Mouse (Mus musculus) small intestine, adult 2 months (tissue): ENCODE results near the gene Zic5. TPM values are rescaled to one million over a fixed set of nuclear protein-coding genes. Genes with fewer than 3 reads are reported as not detected.

Source experiments
- H3K27ac ChIP-seq: fragments of 200-500 bp; 2 replicates; pipeline ENCODE4 v1.5.1; 2012; ENCODE audit warnings: low read depth, low read length, control low read depth, inconsistent platforms; ENCODE audit not compliant: insufficient read depth
- H3K27me3 ChIP-seq: fragments of 200-500 bp; 2 replicates; pipeline ENCODE4 v1.6.1; 2012; ENCODE audit warnings: mild to moderate bottlenecking, moderate library complexity, low read length, inconsistent platforms; ENCODE audit not compliant: control insufficient read depth, insufficient read depth
- H3K36me3 ChIP-seq: fragments of 200-500 bp; 2 replicates; pipeline ENCODE4 v1.6.1; 2012; ENCODE audit warnings: mild to moderate bottlenecking, low read length, control low read depth, inconsistent platforms; ENCODE audit not compliant: control insufficient read depth, insufficient read depth
- H3K4me1 ChIP-seq: fragments of 200-500 bp; 2 replicates; pipeline ENCODE4 v1.6.1; 2012; ENCODE audit warnings: low read length, inconsistent platforms, mixed read lengths; ENCODE audit not compliant: control insufficient read depth, insufficient read depth, insufficient read length
- H3K4me3 ChIP-seq: fragments of 200-500 bp; 2 replicates; pipeline ENCODE4 v1.5.1; 2012; ENCODE audit warnings: low read depth, mild to moderate bottlenecking, control low read depth, inconsistent platforms, low read length, moderate library complexity
- CTCF ChIP-seq: fragments of 200-500 bp; IDR thresholded peaks from 2 replicates; pipeline ENCODE4 v1.5.1; 2012; ENCODE audit warnings: low read depth, mild to moderate bottlenecking, control low read depth, inconsistent platforms, low read length, moderate library complexity, mixed read lengths; ENCODE audit not compliant: insufficient replicate concordance, insufficient read length; ENCODE audit errors: extremely low read depth
- POLR2A ChIP-seq: fragments of 200-500 bp; IDR thresholded peaks from 2 replicates; pipeline ENCODE4 v1.6.1; 2012; ENCODE audit warnings: low read depth, mild to moderate bottlenecking, control low read depth, inconsistent platforms, low read length, moderate library complexity
- WGBS: fragments of 180-500 bp; shearing (Covaris S2); methylation state at CpG from one replicate; pipeline ENCODE4 v1.1.7; 2018; 5-methylcytosine and 5-hydroxymethylcytosine counted together
- polyA plus RNA-seq: library from polyadenylated mRNA; depleted of rRNA; stranded (reverse); fragments of >200 nt; gene quantifications from 2 replicates; pipeline ENCODE4 v1.2.3, GENCODE M21; 2012

The Zic5 gene
- polyA plus RNA-seq, 1 experiment = not detected

DNA sequence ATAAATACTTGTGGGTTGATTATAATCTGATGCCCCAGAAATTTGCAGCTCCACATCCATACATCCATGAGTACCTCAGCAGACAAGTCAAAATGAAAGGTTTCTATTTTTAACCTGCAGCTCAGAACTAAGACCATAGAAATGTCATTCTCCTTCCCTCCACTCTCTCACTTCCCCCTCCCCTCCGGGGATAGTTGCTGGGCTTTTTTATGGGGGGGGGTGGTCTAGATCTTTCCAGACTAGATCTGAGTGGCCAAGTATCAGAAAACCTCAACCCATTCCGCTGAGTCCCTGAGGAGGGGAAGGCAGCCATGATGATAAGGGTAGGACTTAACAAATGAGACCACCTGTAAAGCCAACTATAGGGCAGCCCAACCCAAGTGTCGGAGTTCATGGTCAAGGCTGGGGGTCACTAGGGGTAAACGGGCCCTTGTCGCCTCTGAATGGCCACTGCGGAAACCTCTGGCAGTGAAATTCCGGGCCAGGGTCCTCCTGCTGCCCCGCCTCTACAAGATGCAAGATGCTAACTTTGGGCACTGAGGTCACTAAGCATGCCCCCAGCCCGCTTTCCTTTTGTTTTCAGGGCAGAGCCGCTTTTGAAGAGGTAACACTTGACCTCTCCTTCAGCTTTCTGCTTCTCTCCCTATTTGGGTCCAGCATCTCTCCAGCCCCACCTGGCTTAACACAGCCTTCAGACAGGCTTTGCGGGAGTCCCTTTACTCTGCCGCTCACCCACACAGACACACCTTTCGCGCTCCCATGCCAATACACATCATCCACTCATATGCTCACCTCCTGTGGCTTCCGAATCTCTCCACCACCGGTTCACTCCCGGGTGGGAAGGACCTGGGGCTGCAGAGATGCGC lies 18.3 kb upstream of the Zic5 start:
- peaks cover 71% of the 10 kb centered on the region for H3K27me3 ChIP-seq
- TF ChIP-seq POLR2A (no peak), CTCF (no peak)
- H3K27ac ChIP-seq = no peak overlapping the region
- H3K4me3 ChIP-seq = no peak overlapping the region
- H3K36me3 ChIP-seq = no peaks in the 10 kb centered on the region
- H3K4me1 ChIP-seq = no peaks in the 10 kb centered on the region
- WGBS = 7% methylated on average over 18 of the region's 18 CpGs

GRCm38 (mm10) chr14:122483024-122483385 lies 17.5 kb upstream of the Zic5 start:
- no peak overlapping the region for H3K4me3 ChIP-seq
- WGBS = 8% methylated on average over 5 of the region's 5 CpGs
- H3K4me1 ChIP-seq = no peaks in the 10 kb centered on the region
- H3K27ac ChIP-seq = no peak overlapping the region
- no peaks in the 10 kb centered on the region for H3K36me3 ChIP-seq
- H3K27me3 ChIP-seq = peaks cover 79% of the 10 kb centered on the region
- no peak for TF ChIP-seq CTCF
- no peak for TF ChIP-seq POLR2A

GRCm38 (mm10) chr14:122482081-122483023 lies 16.9 kb upstream of the Zic5 start:
- Histone ChIP-seq H3K36me3 (no peaks in the 10 kb centered on the region), H3K4me1 (no peaks in the 10 kb centered on the region), H3K27me3 (peaks cover 80% of the 10 kb centered on the region), H3K4me3 (no peak overlapping the region), H3K27ac (no peak overlapping the region)
- WGBS = 3% methylated on average over 38 of the region's 38 CpGs
- TF ChIP-seq POLR2A = no peak
- no peak for TF ChIP-seq CTCF

GRCm38 (mm10) chr14:122481181-122481580 lies 15.7 kb upstream of the Zic5 start:
- H3K36me3 ChIP-seq = no peaks in the 10 kb centered on the region
- WGBS = 10% methylated on average over 15 of the region's 15 CpGs
- no peak for TF ChIP-seq POLR2A
- no peak for TF ChIP-seq CTCF
- H3K27ac ChIP-seq = no peak overlapping the region
- H3K4me1 ChIP-seq = 0 out of 2 replicates have a peak, but pooled peaks cover under 1% of the 10 kb centered on the region
- no peak overlapping the region for H3K4me3 ChIP-seq
- H3K27me3 ChIP-seq = peaks cover 86% of the 10 kb centered on the region

DNA sequence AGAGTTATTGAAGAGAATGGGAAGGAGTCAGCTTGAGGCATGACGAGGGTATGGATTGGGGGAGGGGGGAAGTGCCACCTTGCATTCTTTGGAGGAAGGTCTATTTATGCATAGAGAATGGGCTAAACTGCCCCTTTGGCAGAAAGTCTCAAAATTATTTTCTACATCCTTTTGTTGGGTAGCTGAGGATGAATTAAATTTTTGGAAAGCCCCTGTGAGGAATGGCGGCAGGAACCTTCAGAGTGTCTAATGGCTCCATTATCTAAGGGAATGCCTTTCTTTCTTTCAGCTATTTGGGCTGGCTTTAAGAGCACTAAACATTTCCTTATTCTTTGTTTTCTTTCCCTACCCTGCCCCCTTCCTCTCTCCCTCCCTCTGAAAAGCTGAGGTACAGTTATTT lies 14.9 kb upstream of the Zic5 start:
- TF ChIP-seq POLR2A = no peak
- TF ChIP-seq CTCF = no peak
- 11% methylated on average over 2 of the region's 2 CpGs for WGBS
- Histone ChIP-seq H3K36me3 (no peaks in the 10 kb centered on the region), H3K27me3 (peaks cover 88% of the 10 kb centered on the region), H3K4me1 (peaks cover 4% of the 10 kb centered on the region; the same call in 1 of the 2 replicates), H3K27ac (no peak overlapping the region), H3K4me3 (no peak overlapping the region)

DNA sequence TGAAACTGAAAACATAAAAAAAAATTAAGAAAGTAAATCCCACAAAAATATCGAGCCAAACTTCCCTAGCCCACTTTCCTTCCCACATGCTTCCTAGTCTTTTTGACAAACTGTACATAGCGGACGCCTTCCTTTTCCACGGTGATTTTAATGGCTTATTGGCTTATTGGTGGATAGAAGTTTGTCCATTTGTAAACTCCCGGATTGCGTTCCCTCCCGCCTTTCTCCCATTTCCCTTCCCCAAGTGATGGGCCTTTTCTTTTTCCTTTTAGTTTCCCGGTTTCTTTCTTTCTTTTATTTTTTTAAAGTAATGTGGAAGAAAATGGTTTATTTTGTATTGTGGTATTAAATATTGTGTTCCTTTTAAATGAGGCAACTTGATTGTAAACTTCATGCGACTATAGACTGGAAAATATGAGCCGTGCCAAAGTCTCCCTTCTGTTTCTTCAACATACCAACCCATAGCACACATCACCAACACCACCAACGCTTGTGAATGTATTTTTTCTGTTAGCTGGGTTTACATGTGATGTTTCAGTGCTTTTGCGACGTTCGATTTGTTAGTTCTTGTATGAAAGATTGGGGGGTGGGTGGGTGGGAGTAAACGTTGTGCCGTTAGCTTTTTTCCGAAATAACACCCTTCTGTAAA lies 14.1 kb upstream of the Zic5 start:
- Histone ChIP-seq H3K36me3 (no peaks in the 10 kb centered on the region), H3K27me3 (peaks cover 88% of the 10 kb centered on the region), H3K4me1 (peaks cover 9% of the 10 kb centered on the region), H3K4me3 (no peak overlapping the region), H3K27ac (no peak overlapping the region)
- no peak for TF ChIP-seq POLR2A
- no peak for TF ChIP-seq CTCF
- WGBS = 24% methylated on average over 17 of the region's 17 CpGs
